Comparison of ENCODE assay signal across 8 mouse cellular contexts in genomic region chr4:155187192-155187674, GRCm38 (mm10). TPM values are rescaled to one million over a fixed set of nuclear protein-coding genes. Genes with fewer than 3 reads are reported as not detected.
A peak's percentile ranks its signal among the peaks of the same experiment; 100 is the strongest.
DNase-seq lines count a peak whose midpoint lies in the region; ATAC-seq and TF ChIP-seq lines count a peak whose summit lies in the region.

No protein-coding gene starts in this region.

- no peak overlapping the region for H3K27ac ChIP-seq in MEL (ENCODE audit: control insufficient read depth, low read depth, low read length)

- no peak for TF ChIP-seq RAD21 in MEL (IDR thresholded peaks at IDR 0.05; ENCODE audit: low read depth, low read length)

- no peak overlapping the region for H3K4me3 ChIP-seq in MEL (ENCODE audit: control insufficient read depth in 1 of 2, insufficient read depth in 1 of 2, low read depth in 2 of 2, low read length in 2 of 2)

- H3K9ac ChIP-seq in MEL (ENCODE audit: control insufficient read depth, low read depth, low read length, poor library complexity, severe bottlenecking) = no peak overlapping the region

- TF ChIP-seq CTCF in MEL (IDR thresholded peaks at IDR 0.05 in 2 of 3, conservative IDR thresholded peaks at IDR 0.05 in 1 of 3; ENCODE audit: control insufficient read depth in 1 of 3, insufficient read depth in 1 of 3, low read depth in 2 of 3, low read length in 3 of 3, poor library complexity in 1 of 3, severe bottlenecking in 1 of 3) = no peak

- no peaks in the 10 kb centered on the region for H3K9me3 ChIP-seq in MEL (replicated peaks; ENCODE audit: insufficient read depth, low read length)

- no peaks in the 10 kb centered on the region for H3K4me1 ChIP-seq in MEL (ENCODE audit: control insufficient read depth in 1 of 2, insufficient read depth in 2 of 2, low read length in 2 of 2)

- H3K36me3 ChIP-seq in MEL (ENCODE audit: control insufficient read depth in 1 of 2, insufficient read depth in 2 of 2, low read length in 2 of 2) = no peaks in the 10 kb centered on the region

- no peaks in the 10 kb centered on the region for H3K27me3 ChIP-seq in MEL (ENCODE audit: control insufficient read depth in 1 of 2, insufficient read depth in 2 of 2, low read length in 2 of 2)

- DNase-seq in heart, adult 8-10 months (ENCODE audit: low spot score) = peak; percentile 71
- no peak for DNase-seq in heart, postnatal 4 days
- DNase-seq in MEL (ENCODE audit: low read depth, low spot score) = peak; percentile 38
- no peak for DNase-seq in gastrocnemius, adult 8-10 months (ENCODE audit: low spot score in 2 of 2)
- no peak for DNase-seq in ovary, postnatal 10 days (ENCODE audit: low spot score)
- no peak for DNase-seq in natural killer cell, adult 2 months (ENCODE audit: low spot score in 2 of 2)

- ATAC-seq in inflammation-experienced regulatory T-cells, adult 6 months = peak; percentile 38
- peak; percentile 94 for ATAC-seq in megakaryocyte, adult 5-6 weeks (ENCODE audit: poor library complexity, severe bottlenecking)

- no peak for TF ChIP-seq EP300 in MEL (IDR thresholded peaks at IDR 0.05; ENCODE audit: low read depth in 1 of 2, low read length in 2 of 2)

- no peak for TF ChIP-seq POLR2A in MEL (IDR thresholded peaks at IDR 0.05; ENCODE audit: control insufficient read depth in 1 of 2, insufficient read depth in 1 of 2, low read depth in 1 of 2, low read length in 2 of 2, poor library complexity in 1 of 2)

- peaks cover 2% of the 10 kb centered on the region for H3K79me2 ChIP-seq in MEL (ENCODE audit: control insufficient read depth, insufficient read depth, low read length, poor library complexity)

TF ChIP-seq in MEL, 35 proteins besides CTCF, POLR2A, EP300 and RAD21:
- TF ChIP-seq MEF2A (IDR thresholded peaks at IDR 0.05; ENCODE audit: extremely low read depth, insufficient replicate concordance, low read depth, low read length, poor library complexity, severe bottlenecking) (no peak), JUND (IDR thresholded peaks at IDR 0.05; ENCODE audit: low read depth, low read length) (no peak), SMC3 (IDR thresholded peaks at IDR 0.05; ENCODE audit: low read depth, low read length) (no peak), POLR2AphosphoS5 (IDR thresholded peaks at IDR 0.05; ENCODE audit: borderline replicate concordance, low read depth, low read length) (no peak), TBP (IDR thresholded peaks at IDR 0.05; ENCODE audit: low read depth, low read length) (no peak), MAZ (IDR thresholded peaks at IDR 0.05; ENCODE audit: low read depth, low read length) (no peak), BHLHE40 (IDR thresholded peaks at IDR 0.05; ENCODE audit: borderline replicate concordance, low read depth, low read length) (no peak), MAFK (IDR thresholded peaks at IDR 0.05; ENCODE audit: borderline replicate concordance, low read depth, low read length) (no peak), ETS1 (IDR thresholded peaks at IDR 0.05; ENCODE audit: low read depth, low read length) (no peak), ZMIZ1 (IDR thresholded peaks at IDR 0.05; ENCODE audit: low read depth, low read length) (no peak), CHD1 (IDR thresholded peaks at IDR 0.05; ENCODE audit: low read depth, low read length) (no peak), ZKSCAN1 (IDR thresholded peaks at IDR 0.05; ENCODE audit: low read depth, low read length) (no peak), MXI1 (IDR thresholded peaks at IDR 0.05; ENCODE audit: low read depth, low read length) (no peak), RCOR1 (IDR thresholded peaks at IDR 0.05; ENCODE audit: low read depth, low read length) (no peak), HCFC1 (IDR thresholded peaks at IDR 0.05; ENCODE audit: low read depth, low read length) (no peak), TAL1 (IDR thresholded peaks at IDR 0.05; ENCODE audit: low read length) (no peak)

RNA-seq across cellular contexts. Expression of gene Ski, which starts 35.2 kb away (rescaled TPM):
- total RNA-seq in heart, adult 8-10 months (2022) = 10 to 100 TPM; 44.5 to 53.3 (median 49.0) TPM
- total RNA-seq in heart, postnatal 4 days (2021) = 10 to 100 TPM; 93.8 to 98.1 TPM
- total RNA-seq in MEL (2012; rRNA removed) = 6.2 and 6.9 TPM in 2 replicates
- 10 to 100 TPM in 1 of 2 experiments, not detected in 1; 16.1 TPM for polyA plus RNA-seq in MEL (2012; ENCODE audit: insufficient read depth in 1 of 2, insufficient read length in 2 of 2, low read depth in 1 of 2, low replicate concordance in 2 of 2, missing spikeins in 1 of 2)
- polyA plus RNA-seq in inflammation-experienced regulatory T-cells, adult 6 months (2017; shearing (Covaris generic)) = 10 to 100 TPM; 10.7 to 26.8 (median 26.8) TPM
- 41.5 and 42.9 TPM in 2 replicates for total RNA-seq in megakaryocyte, adult 5-6 weeks (2015)
- total RNA-seq in megakaryocyte, adult 5-6 weeks (2017) = 12.4 and 13.3 TPM in 2 replicates
- total RNA-seq in gastrocnemius, adult 8-10 months (2022) = 10 to 100 TPM; 25.8 to 29.6 (median 28.3) TPM

Comparison
In these comparisons a context has a peak if more than half of its experiments do, and no peak if none do; other contexts are left out.
1. DNase-seq: peak in heart, adult 8-10 months (single experiment) and MEL (single experiment); none in heart, postnatal 4 days (single experiment), gastrocnemius, adult 8-10 months (0 of 2), ovary, postnatal 10 days (single experiment) and natural killer cell, adult 2 months (0 of 2).